In genomic region chr6:50304949-50305491, GRCm38 (mm10) we compare ENCODE assay signal across 9 mouse cellular contexts. TPM values are rescaled to one million over a fixed set of nuclear protein-coding genes. Genes with fewer than 3 reads are reported as not detected.
DNase-seq lines count a peak whose midpoint lies in the region; ATAC-seq and TF ChIP-seq lines count a peak whose summit lies in the region.
"Had no signal": no experiment of that assay in that cellular context is flagged by ENCODE, and none has a peak within 500 bp of the region (broad histone marks: within the 10 kb centered on the region; RNA-seq: fewer than 3 reads in every experiment).

No protein-coding gene starts in this region.

- H3K36me3 ChIP-seq in midbrain, embryonic 10.5 days: 0 out of 2 replicates have a peak, but pooled peaks cover 2% of the 10 kb centered on the region
- H3K36me3 ChIP-seq in midbrain, embryonic 15.5 days (replicated peaks): no peaks in the 10 kb centered on the region
- peaks cover 6% of the 10 kb centered on the region; the same call in 1 of the 2 replicates for H3K36me3 ChIP-seq in limb, embryonic 12.5 days
- no peaks in the 10 kb centered on the region for H3K36me3 ChIP-seq in neural tube, embryonic 14.5 days (ENCODE audit: control insufficient read depth, insufficient read depth, low read length)
- no peaks in the 10 kb centered on the region for H3K36me3 ChIP-seq in testis, adult 2 months (ENCODE audit: control insufficient read depth, insufficient read depth, low read length)

- no peak for TF ChIP-seq POLR2A in testis, adult 2 months (IDR thresholded peaks at IDR 0.05; ENCODE audit: control insufficient read depth, low read depth, low read length)

- ATAC-seq in midbrain, embryonic 15.5 days (replicated peaks): no peak; the same call in 1 of the 2 replicates
- ATAC-seq in limb, embryonic 12.5 days (ENCODE audit: insufficient number of reproducible peaks, insufficient read depth, low FRiP score, low TSS enrichment, low read depth): 0 out of 2 replicates have a peak, but pooled peaks have one; percentile 15
- peak; percentile 51; the same call in 1 of the 2 replicates for ATAC-seq in neural tube, embryonic 14.5 days (ENCODE audit: low read depth)

- no peak overlapping the region for H3K27ac ChIP-seq in midbrain, embryonic 10.5 days (replicated peaks)
- H3K27ac ChIP-seq in midbrain, embryonic 15.5 days: no peak overlapping the region
- H3K27ac ChIP-seq in limb, embryonic 12.5 days: no peak overlapping the region
- H3K27ac ChIP-seq in neural tube, embryonic 14.5 days (ENCODE audit: low read depth, low read length): no peak overlapping the region
- H3K27ac ChIP-seq in testis, adult 2 months (ENCODE audit: control insufficient read depth, insufficient read depth, low read depth, low read length): no peak overlapping the region

- no peaks in the 10 kb centered on the region for H3K4me1 ChIP-seq in midbrain, embryonic 10.5 days
- peaks cover 7% of the 10 kb centered on the region; the same call in 1 of the 2 replicates for H3K4me1 ChIP-seq in midbrain, embryonic 15.5 days
- no peaks in the 10 kb centered on the region for H3K4me1 ChIP-seq in limb, embryonic 12.5 days (replicated peaks)
- H3K4me1 ChIP-seq in neural tube, embryonic 14.5 days (ENCODE audit: control insufficient read depth, insufficient read depth, low read length): no peaks in the 10 kb centered on the region
- H3K4me1 ChIP-seq in testis, adult 2 months (ENCODE audit: control insufficient read depth, insufficient read depth, low read length): no peaks in the 10 kb centered on the region

- H3K4me2 ChIP-seq in midbrain, embryonic 15.5 days: no peak overlapping the region
- H3K4me2 ChIP-seq in limb, embryonic 12.5 days: no peak overlapping the region
- no peak overlapping the region for H3K4me2 ChIP-seq in neural tube, embryonic 14.5 days (ENCODE audit: low read depth, low read length)
- H3K4me2 ChIP-seq: embryonic facial prominence, embryonic 13.5 days had no signal

- 67% methylated on average over 4 of the region's 4 CpGs for WGBS in midbrain, embryonic 10.5 days
- WGBS in midbrain, embryonic 15.5 days: 60% methylated on average over 4 of the region's 4 CpGs
- 63% methylated on average over 4 of the region's 4 CpGs for WGBS in limb, embryonic 12.5 days
- 65% methylated on average over 4 of the region's 4 CpGs for WGBS in neural tube, embryonic 14.5 days

- no peaks in the 10 kb centered on the region for H3K9me3 ChIP-seq in midbrain, embryonic 10.5 days (replicated peaks)
- H3K9me3 ChIP-seq in midbrain, embryonic 15.5 days: no peaks in the 10 kb centered on the region
- no peaks in the 10 kb centered on the region for H3K9me3 ChIP-seq in limb, embryonic 12.5 days
- H3K9me3 ChIP-seq in neural tube, embryonic 14.5 days (ENCODE audit: control insufficient read depth, low read length): no peaks in the 10 kb centered on the region
- H3K9me3 ChIP-seq: embryonic facial prominence, embryonic 13.5 days had no signal

- TF ChIP-seq CTCF in testis, adult 2 months (IDR thresholded peaks at IDR 0.05; ENCODE audit: control insufficient read depth, insufficient read depth, insufficient replicate concordance, low read depth, low read length): peak; percentile 95

- no peaks in the 10 kb centered on the region for H3K27me3 ChIP-seq in midbrain, embryonic 10.5 days (ENCODE audit: low read depth, poor library complexity, severe bottlenecking)
- no peaks in the 10 kb centered on the region for H3K27me3 ChIP-seq in midbrain, embryonic 15.5 days (replicated peaks)
- H3K27me3 ChIP-seq in limb, embryonic 12.5 days: no peaks in the 10 kb centered on the region
- H3K27me3 ChIP-seq in neural tube, embryonic 14.5 days (ENCODE audit: control insufficient read depth, insufficient read depth, low read length): no peaks in the 10 kb centered on the region
- no peaks in the 10 kb centered on the region for H3K27me3 ChIP-seq in testis, adult 2 months (ENCODE audit: control insufficient read depth, insufficient read depth, low read length)
- H3K27me3 ChIP-seq: embryonic facial prominence, embryonic 13.5 days had no signal

- no peak overlapping the region for H3K4me3 ChIP-seq in midbrain, embryonic 10.5 days
- H3K4me3 ChIP-seq in midbrain, embryonic 15.5 days: no peak overlapping the region
- H3K4me3 ChIP-seq in limb, embryonic 12.5 days (replicated peaks): no peak overlapping the region
- H3K4me3 ChIP-seq in neural tube, embryonic 14.5 days (ENCODE audit: low read depth, low read length): no peak overlapping the region
- no peak overlapping the region for H3K4me3 ChIP-seq in testis, adult 2 months (ENCODE audit: control insufficient read depth, low read depth, low read length)
- H3K4me3 ChIP-seq: embryonic facial prominence, embryonic 13.5 days had no signal

- peak; percentile 73 for DNase-seq in midbrain, embryonic 10.5 days (ENCODE audit: low spot score)
- peak; percentile 60 for DNase-seq in cerebellum, adult 9-11 months
- DNase-seq in gastrocnemius, adult 8-10 months (ENCODE audit: low spot score in 2 of 2): peak; percentile 14 to 57
- DNase-seq in kidney, adult 9 months: peak; percentile 79

- no peak overlapping the region for H3K9ac ChIP-seq in midbrain, embryonic 15.5 days
- no peak overlapping the region for H3K9ac ChIP-seq in limb, embryonic 12.5 days (replicated peaks)
- H3K9ac ChIP-seq in neural tube, embryonic 14.5 days (replicated peaks; ENCODE audit: low read depth, low read length): no peak overlapping the region
- H3K9ac ChIP-seq: embryonic facial prominence, embryonic 13.5 days had no signal

RNA-seq across cellular contexts. Expression of gene Gsdme, which starts 41.4 kb away (rescaled TPM):
- polyA plus RNA-seq in midbrain, embryonic 10.5 days (2016; fragmentation: Nextera tagmentation; extraction: Ambion mirVana): 52.9 and 56.6 TPM in 2 replicates
- polyA plus RNA-seq in midbrain, embryonic 15.5 days (2015; fragmentation: Nextera tagmentation; extraction: Ambion mirVana): 78.0 and 85.3 TPM in 2 replicates
- under 1 TPM; 0.31 to 0.48 (median 0.37) TPM for total RNA-seq in gastrocnemius, adult 8-10 months (2022)
- 44.2 and 46.5 TPM in 2 replicates for polyA plus RNA-seq in limb, embryonic 12.5 days (2016; fragmentation: Nextera tagmentation; extraction: Ambion mirVana)
- polyA plus RNA-seq in neural tube, embryonic 14.5 days (2014; fragmentation: Nextera tagmentation; extraction: Ambion mirVana): 93.9 and 99.0 TPM in 2 replicates
- polyA plus RNA-seq in testis, adult 2 months (2012; rRNA removed): 1.5 and 1.9 TPM in 2 replicates

Comparison
In these comparisons a context has a peak if more than half of its experiments do, and no peak if none do; other contexts are left out.
1. RNA of gene Gsdme, which starts 41.4 kb away (polyA plus RNA-seq): 93.9 to 99.0 TPM in neural tube, embryonic 14.5 days, 78.0 to 85.3 TPM in midbrain, embryonic 15.5 days, 52.9 to 56.6 TPM in midbrain, embryonic 10.5 days and 44.2 to 46.5 TPM in limb, embryonic 12.5 days; 1.5 to 1.9 TPM in testis, adult 2 months; every median in the first group is over 10 times any median in the second.
2. Peak in every context shown above with its lines, with median percentiles within 50 percentile points of each other: DNase-seq.